Mouse (Mus musculus): ENCODE results near the gene Meis2.

Gene Meis2

DNA sequence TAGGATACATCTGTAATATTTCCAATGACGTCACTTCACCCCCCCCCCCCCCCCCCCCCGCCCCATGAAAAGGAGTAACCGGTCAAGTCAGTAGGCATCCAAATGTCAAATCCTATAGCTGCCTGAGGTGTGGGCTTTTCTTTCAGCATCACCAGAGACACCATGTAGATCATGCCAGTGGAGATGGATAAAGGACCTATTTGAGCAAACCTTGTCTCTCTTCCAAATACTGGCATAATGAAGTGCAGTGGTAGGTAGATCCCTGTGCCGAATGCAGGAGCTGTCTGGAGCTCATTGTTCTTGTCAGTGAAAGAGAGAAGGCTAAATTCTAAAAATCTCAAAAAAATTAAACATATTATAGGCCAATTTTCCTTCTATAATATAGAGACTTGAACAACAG, 151.1 kb downstream of the Meis2 start:
- DNase-seq (ENCODE audit: inconsistent age in 2 of 2, low spot score in 1 of 2): no peak

GRCm38 (mm10) chr2:115912948-115913529, 152.6 kb downstream of the Meis2 start:
- DNase-seq (ENCODE audit: inconsistent age in 2 of 2, low spot score in 1 of 2): no peak

DNA sequence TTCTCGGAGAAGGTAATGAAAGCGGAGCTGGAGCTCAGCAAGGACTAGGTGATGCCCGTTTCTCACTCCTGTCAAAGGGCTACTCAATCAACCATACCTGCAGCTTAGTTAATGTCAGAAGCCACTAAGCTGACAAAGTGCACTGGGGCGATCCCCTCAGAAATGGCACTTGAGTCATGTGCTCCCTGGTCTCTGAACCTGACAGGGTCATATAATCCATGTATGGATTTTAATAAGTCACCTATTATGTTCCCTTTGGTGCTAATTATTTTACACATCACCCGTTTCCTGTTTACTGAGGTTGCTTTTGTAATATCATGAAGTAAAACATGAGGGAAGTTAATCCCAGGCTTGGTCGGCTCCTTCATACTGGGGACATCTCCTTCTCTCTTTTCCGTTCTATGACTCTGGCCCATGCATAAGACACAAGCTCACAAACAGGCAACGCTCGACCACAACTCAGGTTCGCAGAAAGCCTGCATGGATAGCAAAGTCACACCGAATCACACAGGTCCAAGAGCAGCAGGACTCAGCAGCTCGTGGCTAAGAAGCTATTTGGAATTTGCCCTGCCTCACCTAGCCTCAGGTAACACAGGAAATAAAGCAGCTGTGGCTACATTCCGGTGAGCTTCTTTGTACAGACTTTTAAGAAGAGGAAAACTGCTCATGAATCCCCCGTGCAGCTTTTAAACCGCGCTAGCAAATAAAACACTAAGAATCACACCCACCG, 153.6 kb downstream of the Meis2 start:
- DNase-seq (ENCODE audit: inconsistent age in 2 of 2, low spot score in 1 of 2): no peak

- no peak for DNase-seq (ENCODE audit: inconsistent age in 2 of 2, low spot score in 1 of 2)
Observed at GRCm38 (mm10) chr2:115910217-115910616, 155.4 kb downstream of the Meis2 start.

GRCm38 (mm10) chr2:115901007-115901406, 164.6 kb downstream of the Meis2 start:
- DNase-seq (ENCODE audit: inconsistent age in 2 of 2, low spot score in 1 of 2): no peak

GRCm38 (mm10) chr2:115897559-115897958, 168.1 kb downstream of the Meis2 start:
- no peak for DNase-seq (ENCODE audit: inconsistent age in 2 of 2, low spot score in 1 of 2)

DNA sequence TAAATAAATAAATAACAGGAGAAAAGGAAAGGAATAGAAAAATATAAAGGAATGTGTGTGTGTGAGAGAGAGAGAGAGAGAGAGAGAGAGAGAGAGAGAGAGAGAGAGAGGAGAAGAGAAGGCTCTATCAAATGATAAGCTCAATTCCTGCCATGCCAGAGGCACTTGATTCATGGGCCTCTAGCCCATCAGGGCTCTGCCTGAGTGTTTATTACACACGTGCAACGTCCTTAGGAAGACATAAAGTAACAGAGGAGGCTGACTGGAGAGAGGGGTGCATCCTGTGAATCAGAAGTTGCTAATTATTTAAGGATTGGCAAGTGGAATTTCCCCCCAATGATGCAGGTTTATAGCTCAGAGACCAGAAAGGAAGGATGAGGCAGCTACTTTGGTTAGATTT, 168.6 kb downstream of the Meis2 start:
- DNase-seq (ENCODE audit: inconsistent age in 2 of 2, low spot score in 1 of 2): no peak

- peak in 1 of 2 experiments; percentile 77 for DNase-seq (ENCODE audit: inconsistent age in 2 of 2, low spot score in 1 of 2)
Observed at GRCm38 (mm10) chr2:115895717-115896116, 169.9 kb downstream of the Meis2 start.

- no peak for DNase-seq (ENCODE audit: inconsistent age in 2 of 2, low spot score in 1 of 2)
Observed at GRCm38 (mm10) chr2:115895256-115895655, 170.4 kb downstream of the Meis2 start.

- DNase-seq (ENCODE audit: inconsistent age in 2 of 2, low spot score in 1 of 2): peak in 1 of 2 experiments; percentile 60
Observed at GRCm38 (mm10) chr2:115893113-115893512, 172.5 kb downstream of the Meis2 start.

DNA sequence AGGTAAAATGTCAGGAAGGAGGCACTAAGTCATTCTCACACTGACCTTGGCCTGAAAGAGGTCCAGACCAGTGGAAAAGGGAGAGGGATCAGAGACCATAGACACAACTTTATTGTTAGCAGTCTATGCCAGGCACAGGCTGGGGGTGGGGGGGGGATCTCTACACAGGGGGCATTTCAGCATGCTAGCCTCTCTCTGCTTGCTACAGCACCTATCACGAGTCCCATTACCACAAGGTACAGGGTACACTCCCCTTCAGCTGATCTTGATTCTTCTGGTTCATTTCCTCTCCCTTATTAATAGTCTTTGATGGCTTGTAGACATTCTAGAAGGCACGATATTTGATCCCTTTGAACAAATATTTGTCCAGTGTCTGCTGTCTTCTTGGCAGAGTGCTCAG, 174.9 kb downstream of the Meis2 start:
- peak in 1 of 2 experiments; percentile 78 for DNase-seq (ENCODE audit: inconsistent age in 2 of 2, low spot score in 1 of 2)

DNA sequence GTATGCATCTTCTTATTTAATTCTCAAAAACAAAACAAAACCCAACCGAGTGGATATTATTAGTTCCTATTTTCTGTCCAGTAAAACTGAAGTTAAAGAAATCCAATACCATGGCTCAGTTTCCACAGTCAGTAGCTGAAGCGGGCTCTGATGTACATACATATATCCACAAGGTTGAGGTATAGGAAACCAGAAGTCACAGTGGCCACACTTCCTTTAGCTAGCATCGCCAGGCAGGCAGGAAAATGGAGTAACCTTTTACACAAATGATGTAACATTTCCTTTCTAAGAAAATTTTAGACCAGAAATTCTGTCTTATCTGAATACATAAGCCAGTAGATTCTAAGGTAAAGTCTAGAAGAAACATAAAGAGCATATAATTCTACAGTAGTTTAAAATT, 175.6 kb downstream of the Meis2 start:
- DNase-seq (ENCODE audit: inconsistent age in 2 of 2, low spot score in 1 of 2): no peak

DNA sequence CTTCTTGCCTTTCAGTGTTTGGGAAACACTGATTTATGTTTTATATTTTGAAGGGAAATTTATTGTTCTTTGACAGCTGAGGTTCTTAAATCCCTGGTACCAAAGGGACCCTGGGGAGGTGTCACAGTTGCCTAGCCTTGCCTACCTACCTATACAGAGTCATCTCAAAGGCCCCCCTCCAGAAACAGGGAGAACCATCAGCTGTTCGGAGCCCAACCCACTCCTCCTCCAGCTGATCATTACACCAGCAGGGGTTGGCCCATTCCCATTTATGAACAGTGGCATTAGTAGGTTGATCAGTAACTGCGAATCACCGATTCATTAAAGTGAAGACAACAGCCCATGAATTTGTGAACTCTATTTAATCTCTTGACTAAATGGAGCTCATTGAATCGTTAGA, 176.4 kb downstream of the Meis2 start:
- DNase-seq (ENCODE audit: inconsistent age in 2 of 2, low spot score in 1 of 2): no peak

DNA sequence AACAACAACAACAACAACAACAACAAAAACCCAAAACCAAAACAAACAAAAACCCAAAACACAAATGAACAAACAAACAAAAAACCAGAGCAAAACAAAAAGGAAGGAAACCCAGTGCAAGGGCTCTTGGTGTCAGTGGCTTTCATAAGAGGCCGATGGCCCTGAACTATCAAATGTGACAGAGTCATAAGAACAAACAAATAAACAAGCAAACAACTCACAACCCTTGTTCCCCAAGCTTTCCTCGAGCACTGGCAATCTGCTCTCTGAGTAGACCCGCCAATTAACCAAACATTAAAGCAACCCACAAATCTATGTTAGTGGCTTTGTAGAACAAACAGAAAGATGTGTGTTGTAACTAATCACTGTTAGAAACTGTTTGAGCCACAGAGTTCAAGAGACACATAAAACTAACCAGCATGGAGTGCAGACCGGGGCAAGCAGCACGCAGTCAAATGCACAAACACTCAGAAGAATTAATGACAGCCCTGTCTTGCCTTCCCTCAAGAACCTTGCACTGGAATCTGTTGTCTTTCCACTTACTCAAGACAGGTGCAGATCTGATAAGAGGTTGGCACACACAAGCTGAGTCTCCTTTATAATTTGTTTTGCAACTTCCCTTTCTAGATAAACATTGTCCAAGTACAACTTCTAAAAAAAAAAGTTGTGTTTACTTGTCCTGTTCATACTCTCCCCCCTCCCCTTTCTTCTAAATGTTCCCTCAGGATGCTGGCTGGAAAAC, 177.1 kb downstream of the Meis2 start:
- DNase-seq (ENCODE audit: inconsistent age in 2 of 2, low spot score in 1 of 2): peak in 1 of 2 experiments; percentile 69

GRCm38 (mm10) chr2:115887631-115888030, 178.0 kb downstream of the Meis2 start:
- no peak for DNase-seq (ENCODE audit: inconsistent age in 2 of 2, low spot score in 1 of 2)

GRCm38 (mm10) chr2:115884184-115884583, 181.5 kb downstream of the Meis2 start:
- DNase-seq (ENCODE audit: inconsistent age in 2 of 2, low spot score in 1 of 2): no peak

DNA sequence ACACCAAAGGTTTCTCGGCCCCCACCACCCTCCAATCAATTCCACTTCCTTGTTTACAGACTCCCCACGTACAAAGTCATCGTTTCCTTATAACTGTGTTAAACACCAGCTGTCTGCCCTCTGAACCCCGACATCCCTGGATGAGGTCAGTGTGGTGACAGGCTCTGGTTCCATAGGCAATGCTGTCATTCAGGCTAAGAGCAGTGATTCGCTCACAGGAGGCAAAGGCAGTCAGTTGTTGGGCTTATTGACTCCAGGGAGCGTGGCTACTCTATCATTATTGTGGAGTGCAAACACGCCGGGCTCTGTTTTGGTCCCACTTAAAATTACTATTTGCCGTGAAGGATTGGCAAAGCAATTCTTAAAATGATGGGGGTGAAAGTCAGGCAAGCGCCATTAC, 182.1 kb downstream of the Meis2 start:
- DNase-seq (ENCODE audit: inconsistent age in 2 of 2, low spot score in 1 of 2): no peak

DNA sequence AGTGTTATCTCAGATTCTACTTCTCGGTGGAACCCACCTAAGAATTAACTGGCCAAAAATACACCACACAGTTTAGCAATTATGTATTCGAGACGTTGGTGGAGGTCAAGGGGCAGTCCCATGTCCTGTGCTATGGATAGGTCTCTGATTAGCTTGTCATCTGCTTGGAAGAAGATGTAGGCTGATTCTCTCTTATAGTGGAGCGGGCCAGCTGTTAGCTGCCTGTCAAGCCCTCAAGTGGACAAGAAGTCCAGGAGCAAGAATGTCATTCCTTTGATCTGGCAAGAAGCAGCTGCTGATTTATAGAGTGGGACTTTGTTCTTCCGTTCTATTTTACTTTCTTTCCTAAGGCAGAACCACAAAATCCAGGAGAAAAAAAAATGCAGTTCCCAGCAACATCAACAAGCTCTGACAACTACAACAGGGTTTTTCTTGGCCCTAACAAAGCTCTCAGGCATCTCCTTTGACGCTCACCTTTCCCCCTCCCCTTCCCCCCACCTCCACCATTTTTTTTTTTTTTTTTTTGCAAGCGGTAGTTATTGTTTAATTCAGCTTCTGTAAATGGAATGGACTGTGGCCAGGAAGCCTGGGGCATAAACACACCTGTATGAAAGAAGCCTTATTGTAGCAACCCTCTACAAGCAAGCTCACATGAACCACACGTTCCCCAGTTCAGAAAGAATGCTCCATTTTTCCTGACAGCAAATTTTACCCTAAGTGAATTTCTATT, 189.7 kb downstream of the Meis2 start:
- no peak for DNase-seq (ENCODE audit: inconsistent age in 2 of 2, low spot score in 1 of 2)

GRCm38 (mm10) chr2:115872851-115873250, 192.8 kb downstream of the Meis2 start:
- DNase-seq (ENCODE audit: inconsistent age in 2 of 2, low spot score in 1 of 2): no peak

GRCm38 (mm10) chr2:115869966-115870365, 195.7 kb downstream of the Meis2 start:
- DNase-seq (ENCODE audit: inconsistent age in 2 of 2, low spot score in 1 of 2): no peak

DNA sequence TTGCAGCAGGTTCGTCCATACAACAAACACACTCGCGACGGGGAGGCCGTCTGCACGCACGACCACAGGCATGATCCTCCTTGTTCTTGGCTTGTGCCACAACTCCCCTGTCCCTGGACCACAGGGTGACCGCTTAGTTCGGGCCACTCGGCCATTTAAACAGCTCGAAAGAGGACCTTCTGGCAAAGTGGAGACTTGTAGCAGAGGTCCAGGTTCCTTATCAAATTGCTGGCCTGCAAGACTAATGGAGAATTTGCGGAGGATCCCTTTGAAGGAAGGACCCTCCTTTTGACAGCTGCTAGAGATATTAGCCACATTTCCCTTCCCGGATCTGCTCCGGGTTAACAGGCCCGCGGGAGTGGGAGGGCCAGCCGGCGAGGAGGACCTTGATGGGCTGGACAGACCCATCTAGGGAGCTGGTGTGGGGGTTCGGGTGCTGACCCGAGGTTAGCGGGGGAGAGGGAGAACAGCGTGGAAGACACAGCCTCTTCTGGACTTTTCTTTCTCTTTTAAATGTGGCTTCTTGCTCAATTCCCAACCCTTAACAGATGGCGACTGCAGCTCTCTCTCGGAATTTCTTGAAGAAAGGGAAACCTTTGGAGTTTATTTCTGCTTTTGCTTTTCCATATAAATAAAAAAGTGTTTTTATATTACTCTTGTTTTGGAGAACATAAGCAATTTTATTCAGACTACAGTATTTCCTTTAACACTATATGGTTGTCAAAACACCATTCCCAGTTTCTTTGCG, 204.9 kb downstream of the Meis2 start:
- peak; percentile 77 to 90 for DNase-seq (ENCODE audit: inconsistent age in 2 of 2, low spot score in 1 of 2)
